Mouse (Mus musculus) MEL (cell line): ENCODE results near the gene Gna11. TPM values are rescaled to one million over a fixed set of nuclear protein-coding genes. Genes with fewer than 3 reads are reported as not detected.

Experiments used
- DNase-seq: peaks from one replicate; pipeline ENCODE4 v3.0.0; 2011; ENCODE audit warnings: low read depth, low spot score
- H3K27ac ChIP-seq: 2 replicates; pipeline ENCODE4 v1.5.1; 2012; ENCODE audit warnings: low read depth, mild to moderate bottlenecking, control low read depth, low read length, moderate library complexity; ENCODE audit not compliant: control insufficient read depth
- H3K27me3 ChIP-seq, 2 experiments: fragments of 150-350 bp in 1 of 2; sonication (generic) in 1 of 2; 2 replicates each; pipeline ENCODE4 v1.6.1; 2012; ENCODE audit warnings: low read length in 2 of 2, mild to moderate bottlenecking in 2 of 2, improper control_type of control experiment in 1 of 2, moderate library complexity in 1 of 2; ENCODE audit not compliant: insufficient read depth in 2 of 2, control insufficient read depth in 1 of 2
- H3K36me3 ChIP-seq, 2 experiments: 2 replicates each; pipeline ENCODE4 v1.6.1; 2012 to 2014; ENCODE audit warnings: low read length in 2 of 2, improper control_type of control experiment in 1 of 2, inconsistent platforms in 1 of 2, mild to moderate bottlenecking in 1 of 2; ENCODE audit not compliant: insufficient read depth in 2 of 2, control insufficient read depth in 1 of 2
- H3K4me1 ChIP-seq, 2 experiments: fragments of 150-350 bp in 1 of 2; sonication (generic) in 1 of 2; 2 replicates each; pipeline ENCODE4 v1.6.1; 2012; ENCODE audit warnings: low read length in 2 of 2, improper control_type of control experiment in 1 of 2, mild to moderate bottlenecking in 1 of 2; ENCODE audit not compliant: insufficient read depth in 2 of 2, control insufficient read depth in 1 of 2
- H3K4me3 ChIP-seq, 2 experiments: fragments of 150-350 bp in 1 of 2; sonication (generic) in 1 of 2; 2 replicates each; pipeline ENCODE4 v1.5.1; 2012; ENCODE audit warnings: low read depth in 2 of 2, low read length in 2 of 2, mild to moderate bottlenecking in 2 of 2, moderate library complexity in 2 of 2, control low read depth in 1 of 2, improper control_type of control experiment in 1 of 2; ENCODE audit not compliant: control insufficient read depth in 1 of 2, insufficient read depth in 1 of 2
- H3K79me2 ChIP-seq: 2 replicates; pipeline ENCODE4 v1.6.1; 2012; ENCODE audit warnings: mild to moderate bottlenecking, low read length, moderate library complexity; ENCODE audit not compliant: control insufficient read depth, poor library complexity, insufficient read depth
- H3K9ac ChIP-seq: 2 replicates; pipeline ENCODE4 v1.6.1; 2012; ENCODE audit warnings: low read depth, mild to moderate bottlenecking, control low read depth, low read length, moderate library complexity; ENCODE audit not compliant: control insufficient read depth, poor library complexity, severe bottlenecking
- H3K9me3 ChIP-seq: fragments of 150-350 bp; sonication (generic); replicated peaks from 2 replicates; pipeline ENCODE4 v1.6.1; 2012; ENCODE audit warnings: mild to moderate bottlenecking, low read length, improper control_type of control experiment, moderate library complexity; ENCODE audit not compliant: insufficient read depth
- CHD1 ChIP-seq: IDR thresholded peaks from 2 replicates; pipeline ENCODE4 v1.6.1; 2012; ENCODE audit warnings: low read depth, mild to moderate bottlenecking, inconsistent platforms, low read length, improper control_type of control experiment
- CHD2 ChIP-seq: IDR thresholded peaks from 2 replicates; pipeline ENCODE4 v1.6.1; 2011; ENCODE audit warnings: low read length, improper control_type of control experiment
- E2F4 ChIP-seq: IDR thresholded peaks from 2 replicates; pipeline ENCODE4 v1.6.1; 2011; ENCODE audit warnings: low read depth, low read length, improper control_type of control experiment, borderline replicate concordance
- ELF1 ChIP-seq: IDR thresholded peaks from 2 replicates; pipeline ENCODE4 v1.6.1; 2014; ENCODE audit warnings: low read depth, mild to moderate bottlenecking, inconsistent platforms, low read length, improper control_type of control experiment, moderate library complexity
- ETS1 ChIP-seq: IDR thresholded peaks from 2 replicates; pipeline ENCODE4 v1.6.1; 2012; ENCODE audit warnings: low read depth, mild to moderate bottlenecking, inconsistent platforms, low read length, improper control_type of control experiment, moderate library complexity
- GABPA ChIP-seq: IDR thresholded peaks from 2 replicates; pipeline ENCODE4 v1.6.1; 2012; ENCODE audit warnings: low read depth, mild to moderate bottlenecking, inconsistent platforms, low read length, improper control_type of control experiment, moderate library complexity
- HCFC1 ChIP-seq: IDR thresholded peaks from 2 replicates; pipeline ENCODE4 v1.6.1; 2012; ENCODE audit warnings: low read depth, mild to moderate bottlenecking, inconsistent platforms, low read length, improper control_type of control experiment, moderate library complexity
- JUND ChIP-seq: IDR thresholded peaks from 2 replicates; pipeline ENCODE4 v1.6.1; 2011; ENCODE audit warnings: low read depth, mild to moderate bottlenecking, improper control_type of control experiment, low read length
- MAX ChIP-seq: IDR thresholded peaks from 2 replicates; pipeline ENCODE4 v1.6.1; 2011; ENCODE audit warnings: low read length, improper control_type of control experiment
- MAZ ChIP-seq: IDR thresholded peaks from 2 replicates; pipeline ENCODE4 v1.6.1; 2012; ENCODE audit warnings: low read depth, mild to moderate bottlenecking, inconsistent platforms, low read length, improper control_type of control experiment
- MYB ChIP-seq: IDR thresholded peaks from 2 replicates; pipeline ENCODE4 v1.6.1; 2011; ENCODE audit warnings: mild to moderate bottlenecking, low read depth, low read length, improper control_type of control experiment
- MYC ChIP-seq: IDR thresholded peaks from 2 replicates; pipeline ENCODE4 v1.6.1; 2011; ENCODE audit warnings: low read depth, mild to moderate bottlenecking, low read length, improper control_type of control experiment, moderate library complexity
- NRF1 ChIP-seq: IDR thresholded peaks from 2 replicates; pipeline ENCODE4 v1.6.1; 2014; ENCODE audit warnings: low read depth, mild to moderate bottlenecking, inconsistent platforms, low read length, improper control_type of control experiment, moderate library complexity; ENCODE audit not compliant: poor library complexity, insufficient read depth, severe bottlenecking
- POLR2AphosphoS2 ChIP-seq: IDR thresholded peaks from 2 replicates; pipeline ENCODE4 v1.6.1; 2011; ENCODE audit warnings: low read length, improper control_type of control experiment
- RCOR1 ChIP-seq: IDR thresholded peaks from 2 replicates; pipeline ENCODE4 v1.6.1; 2012; ENCODE audit warnings: low read depth, mild to moderate bottlenecking, inconsistent platforms, low read length, improper control_type of control experiment
- TBP ChIP-seq: IDR thresholded peaks from 2 replicates; pipeline ENCODE4 v1.8.0; 2011; ENCODE audit warnings: low read depth, low read length, improper control_type of control experiment
- UBTF ChIP-seq: IDR thresholded peaks from 2 replicates; pipeline ENCODE4 v1.6.1; 2012; ENCODE audit warnings: low read depth, mild to moderate bottlenecking, inconsistent platforms, low read length, improper control_type of control experiment, moderate library complexity, borderline replicate concordance; ENCODE audit not compliant: insufficient read depth
- ZMIZ1 ChIP-seq: IDR thresholded peaks from 2 replicates; pipeline ENCODE4 v1.6.1; 2012; ENCODE audit warnings: low read depth, mild to moderate bottlenecking, inconsistent platforms, low read length, improper control_type of control experiment, moderate library complexity
- polyA plus RNA-seq, 2 experiments: library from polyadenylated mRNA; stranded (reverse) in 1 of 2; unstranded in 1 of 2; fragments of >175 nt in 1 of 2; fragments of >200 nt in 1 of 2; gene quantifications; 2 replicates each; pipeline versions ENCODE4 v1.2.1 to v1.2.4; 2012; ENCODE audit warnings: low replicate concordance in 2 of 2, low read depth in 1 of 2; ENCODE audit not compliant: insufficient read length in 2 of 2, insufficient read depth in 1 of 2, missing spikeins in 1 of 2
- total RNA-seq: library from RNA; depleted of rRNA; stranded (reverse); fragments of 300-350 nt; gene quantifications from 2 replicates; pipeline ENCODE4 v1.2.3, GENCODE M21; 2012

Gna11 gene
- total and polyA plus RNA-seq, 3 experiments = 14.1 to 18.4 TPM; not detected in 1

GRCm38 (mm10) chr10:81580441-81581070 lies 35.6 kb upstream of the Gna11 start:
- no peaks in the 10 kb centered on the region for H3K79me2 ChIP-seq
- no peaks in the 10 kb centered on the region for H3K9me3 ChIP-seq
- no peak for DNase-seq
- H3K36me3 ChIP-seq = no peaks in the 10 kb centered on the region; a peak in 1 of 4 replicates
- peaks cover 0 to 2% of the 10 kb centered on the region in 2 experiments; a peak in 2 of 4 replicates for H3K4me1 ChIP-seq
- no peak overlapping the region for H3K27ac ChIP-seq
- no peak overlapping the region for H3K9ac ChIP-seq
- no peak overlapping the region for H3K4me3 ChIP-seq
- no peaks in the 10 kb centered on the region for H3K27me3 ChIP-seq
- TF ChIP-seq JUND = no peak
- no peak for TF ChIP-seq CHD1
- no peak for TF ChIP-seq NRF1
- no peak for TF ChIP-seq RCOR1
- no peak for TF ChIP-seq MAZ
- TF ChIP-seq E2F4 = no peak
- no peak for TF ChIP-seq CHD2
- TF ChIP-seq UBTF = no peak
- no peak for TF ChIP-seq ETS1
- TF ChIP-seq TBP = no peak
- no peak for TF ChIP-seq ZMIZ1
- TF ChIP-seq MAX = no peak
- TF ChIP-seq MYC = no peak
- TF ChIP-seq GABPA = no peak

- DNase-seq = no peak
- Histone ChIP-seq H3K9ac (no peak overlapping the region), H3K27me3 (no peaks in the 10 kb centered on the region), H3K4me3 (no peak overlapping the region), H3K27ac (no peak overlapping the region), H3K79me2 (no peaks in the 10 kb centered on the region), H3K4me1 (peaks cover 0 to 6% of the 10 kb centered on the region in 2 experiments; a peak in 2 of 4 replicates), H3K9me3 (no peaks in the 10 kb centered on the region), H3K36me3 (no peaks in the 10 kb centered on the region; a peak in 1 of 4 replicates)
- TF ChIP-seq CHD2 (no peak), MYB (no peak), HCFC1 (no peak), ELF1 (no peak), POLR2AphosphoS2 (no peak), UBTF (no peak)
These were observed 35.0 kb upstream of the Gna11 start for GRCm38 (mm10) chr10:81579967-81580366.
